ENCODE assay signal across 1 mouse cellular context in the genomic region with DNA sequence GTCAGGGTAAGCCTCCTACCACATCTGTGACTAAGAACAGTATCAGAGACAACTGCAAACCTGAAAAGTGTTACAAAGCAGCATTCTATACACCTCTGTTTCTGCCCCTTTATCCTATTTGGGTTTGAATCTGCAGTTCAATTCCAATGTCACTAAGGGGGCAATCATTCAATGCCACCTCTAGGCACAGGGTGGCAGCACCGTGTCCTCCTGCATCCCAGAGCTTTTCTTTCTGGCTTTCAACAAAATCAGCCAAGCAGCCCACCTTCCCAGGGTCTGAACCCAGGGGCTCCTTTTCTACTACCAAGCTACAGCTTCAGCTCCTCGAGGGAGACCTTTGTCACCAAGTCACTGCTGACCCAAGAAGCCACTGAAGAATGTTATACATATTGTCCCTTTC.
TF ChIP-seq lines count a peak whose summit lies in the region.

No protein-coding gene starts in this region.

TF ChIP-seq in MEL, 35 proteins besides CTCF, POLR2A, EP300 and RAD21 (continued from another document):
- TF ChIP-seq ZNF384 (IDR thresholded peaks at IDR 0.05; ENCODE audit: low read depth, low read length): no peak
- TF ChIP-seq ZMIZ1 (IDR thresholded peaks at IDR 0.05; ENCODE audit: low read depth, low read length): no peak
- TF ChIP-seq CHD1 (IDR thresholded peaks at IDR 0.05; ENCODE audit: low read depth, low read length): no peak
- TF ChIP-seq MYB (IDR thresholded peaks at IDR 0.05; ENCODE audit: low read depth, low read length): no peak
- no peak for TF ChIP-seq GABPA (IDR thresholded peaks at IDR 0.05; ENCODE audit: low read depth, low read length)
- no peak for TF ChIP-seq ZC3H11A (IDR thresholded peaks at IDR 0.05; ENCODE audit: low read depth, low read length)
